ENCODE assay signal across 9 mouse cellular contexts in the genomic region with DNA sequence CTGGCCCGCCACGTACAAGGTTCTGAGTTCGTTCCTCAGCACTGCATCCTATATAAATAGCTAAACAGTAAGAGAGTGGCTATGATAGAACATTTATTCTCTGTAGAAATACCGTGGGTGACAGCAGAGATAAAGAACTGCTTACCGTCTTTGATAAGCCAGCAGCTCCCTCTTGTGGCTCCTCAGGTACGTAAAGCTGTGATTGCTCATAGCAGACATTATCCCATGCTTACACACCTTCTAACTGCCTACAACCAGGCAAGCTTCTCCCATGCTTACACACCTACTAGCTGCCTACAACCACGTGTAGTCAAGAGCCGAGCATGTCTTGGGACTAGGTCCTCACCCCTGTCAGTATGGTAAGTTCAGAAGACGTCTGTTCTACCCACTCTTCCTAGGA. TPM values are rescaled to one million over a fixed set of nuclear protein-coding genes. Genes with fewer than 3 reads are reported as not detected.
A peak's percentile ranks its signal among the peaks of the same experiment; 100 is the strongest.
DNase-seq lines count a peak whose midpoint lies in the region; ATAC-seq and TF ChIP-seq lines count a peak whose summit lies in the region.
"Had no signal": no experiment of that assay in that cellular context is flagged by ENCODE, and none has a peak within 500 bp of the region (broad histone marks: within the 10 kb centered on the region; RNA-seq: fewer than 3 reads in every experiment).

No protein-coding gene starts in this region.

- no peak for TF ChIP-seq POLR2A in cerebellum, adult 2 months (IDR thresholded peaks at IDR 0.05; ENCODE audit: borderline replicate concordance, insufficient read depth, low read length)

- no peaks in the 10 kb centered on the region for H3K9me3 ChIP-seq in kidney, embryonic 14.5 days (ENCODE audit: control insufficient read depth, low read length)
- H3K9me3 ChIP-seq in limb, embryonic 11.5 days (ENCODE audit: control insufficient read depth, low read length): no peaks in the 10 kb centered on the region
- H3K9me3 ChIP-seq: heart, embryonic 15.5 days had no signal

- DNase-seq in A20 (ENCODE audit: low read depth, low spot score) (peak; percentile 79), MEL-GATA-1-ER (ENCODE audit: extremely low read depth, low read depth) (peak; percentile 65)
- DNase-seq in cerebellum, adult 2 months: peak; percentile 72 to 78
- peak; percentile 61 to 65 for DNase-seq in frontal cortex, postnatal 25 days (ENCODE audit: low spot score in 2 of 2)
- DNase-seq in limb, embryonic 11.5 days (ENCODE audit: low spot score): peak; percentile 36
- peak; percentile 42 for DNase-seq in ovary, postnatal 14 days (ENCODE audit: low spot score)
- DNase-seq in urinary bladder, postnatal 36 days (ENCODE audit: low spot score in 2 of 2): peak; percentile 57 to 64

- H3K27me3 ChIP-seq in cerebellum, adult 2 months (ENCODE audit: control insufficient read depth, insufficient read depth, low read length): no peaks in the 10 kb centered on the region
- H3K27me3 ChIP-seq in kidney, embryonic 14.5 days (ENCODE audit: control insufficient read depth, insufficient read depth, low read length): no peaks in the 10 kb centered on the region
- no peaks in the 10 kb centered on the region for H3K27me3 ChIP-seq in limb, embryonic 11.5 days (ENCODE audit: control insufficient read depth, insufficient read depth, low read length)
- H3K27me3 ChIP-seq: heart, embryonic 15.5 days had no signal

- peak; percentile 78 for TF ChIP-seq CTCF in cerebellum, adult 2 months (IDR thresholded peaks at IDR 0.05; ENCODE audit: borderline replicate concordance, insufficient read depth, low read depth, low read length)

- no peak overlapping the region for H3K4me3 ChIP-seq in cerebellum, adult 2 months (replicated peaks; ENCODE audit: insufficient read depth, low read depth, low read length)
- H3K4me3 ChIP-seq in kidney, embryonic 14.5 days (ENCODE audit: low read length): no peak overlapping the region
- no peak overlapping the region for H3K4me3 ChIP-seq in limb, embryonic 11.5 days (ENCODE audit: low read depth, low read length)
- H3K4me3 ChIP-seq: heart, embryonic 15.5 days had no signal

- H3K27ac ChIP-seq in cerebellum, adult 2 months (ENCODE audit: insufficient read depth, low read length): no peak overlapping the region
- H3K27ac ChIP-seq in kidney, embryonic 14.5 days (ENCODE audit: low read depth, low read length): no peak overlapping the region
- H3K27ac ChIP-seq in limb, embryonic 11.5 days (replicated peaks; ENCODE audit: low read depth, low read length): no peak overlapping the region
- H3K27ac ChIP-seq: heart, embryonic 15.5 days had no signal

- peak; percentile 49; the same call in 1 of the 2 replicates for ATAC-seq in kidney, embryonic 14.5 days (ENCODE audit: low FRiP score, low TSS enrichment)
- no peak for ATAC-seq in limb, embryonic 11.5 days (ENCODE audit: insufficient number of reproducible peaks, low FRiP score, low TSS enrichment, low read depth)

- no peaks in the 10 kb centered on the region for H3K36me3 ChIP-seq in kidney, embryonic 14.5 days (ENCODE audit: control insufficient read depth, insufficient read depth, low read length)
- H3K36me3 ChIP-seq in limb, embryonic 11.5 days (ENCODE audit: control insufficient read depth, insufficient read depth, low read length): no peaks in the 10 kb centered on the region
- H3K36me3 ChIP-seq: heart, embryonic 15.5 days had no signal

- 18% methylated on average over 9 of the region's 9 CpGs for WGBS in cerebellum, adult 2 months
- WGBS in kidney, embryonic 14.5 days: 27% methylated on average over 9 of the region's 9 CpGs
- WGBS in limb, embryonic 11.5 days: 33% methylated on average over 9 of the region's 9 CpGs

- no peak overlapping the region for H3K4me2 ChIP-seq in kidney, embryonic 14.5 days (replicated peaks; ENCODE audit: low read depth, low read length)
- no peak overlapping the region for H3K4me2 ChIP-seq in limb, embryonic 11.5 days (ENCODE audit: low read depth, severe bottlenecking)
- H3K4me2 ChIP-seq: heart, embryonic 15.5 days had no signal

- H3K4me1 ChIP-seq in cerebellum, adult 2 months (ENCODE audit: control insufficient read depth, insufficient read depth, low read length): no peaks in the 10 kb centered on the region
- H3K4me1 ChIP-seq in kidney, embryonic 14.5 days (ENCODE audit: control insufficient read depth, insufficient read depth, low read length): no peaks in the 10 kb centered on the region
- no peaks in the 10 kb centered on the region for H3K4me1 ChIP-seq in limb, embryonic 11.5 days (ENCODE audit: control insufficient read depth, insufficient read depth, low read length)
- H3K4me1 ChIP-seq: heart, embryonic 15.5 days had no signal

- no peak overlapping the region for H3K9ac ChIP-seq in kidney, embryonic 14.5 days (ENCODE audit: low read depth, low read length)
- H3K9ac ChIP-seq in limb, embryonic 11.5 days (ENCODE audit: low read length): no peak overlapping the region
- H3K9ac ChIP-seq: heart, embryonic 15.5 days had no signal

RNA-seq across cellular contexts. Expression of a gene that starts 7.5 kb away (rescaled TPM):
- polyA plus RNA-seq in cerebellum, adult 2 months (2012; rRNA removed): 1.3 and 1.4 TPM in 2 replicates
- polyA plus RNA-seq in kidney, embryonic 14.5 days (2014; fragmentation: Nextera tagmentation; extraction: Ambion mirVana): 0.12 and 0.14 TPM in 2 replicates
- polyA plus RNA-seq in limb, embryonic 11.5 days (2014; fragmentation: Nextera tagmentation; extraction: Ambion mirVana): not detected in 2 replicates
- polyA plus RNA-seq: heart, embryonic 15.5 days had no signal

RNA-seq across cellular contexts. Expression of a gene that starts 16.4 kb away (rescaled TPM):
- polyA plus RNA-seq in cerebellum, adult 2 months (2012; rRNA removed): 2.7 and 3.2 TPM in 2 replicates
- 8.4 and 9.3 TPM in 2 replicates for polyA plus RNA-seq in kidney, embryonic 14.5 days (2014; fragmentation: Nextera tagmentation; extraction: Ambion mirVana)
- not detected in 2 replicates for polyA plus RNA-seq in limb, embryonic 11.5 days (2014; fragmentation: Nextera tagmentation; extraction: Ambion mirVana)
- polyA plus RNA-seq: heart, embryonic 15.5 days had no signal

RNA-seq across cellular contexts. Expression of a gene that starts 38.2 kb away (rescaled TPM):
- polyA plus RNA-seq in cerebellum, adult 2 months (2012; rRNA removed): 26.3 and 26.7 TPM in 2 replicates
- polyA plus RNA-seq in kidney, embryonic 14.5 days (2014; fragmentation: Nextera tagmentation; extraction: Ambion mirVana): 16.0 and 22.7 TPM in 2 replicates
- polyA plus RNA-seq in limb, embryonic 11.5 days (2014; fragmentation: Nextera tagmentation; extraction: Ambion mirVana): 23.0 and 24.6 TPM in 2 replicates

RNA-seq across cellular contexts. Expression of a gene that starts 38.4 kb away (rescaled TPM):
- 9.2 and 10.6 TPM in 2 replicates for polyA plus RNA-seq in cerebellum, adult 2 months (2012; rRNA removed)
- polyA plus RNA-seq in kidney, embryonic 14.5 days (2014; fragmentation: Nextera tagmentation; extraction: Ambion mirVana): 15.0 and 22.1 TPM in 2 replicates
- 19.6 and 22.6 TPM in 2 replicates for polyA plus RNA-seq in limb, embryonic 11.5 days (2014; fragmentation: Nextera tagmentation; extraction: Ambion mirVana)
